Mouse (Mus musculus) yolk sac, embryonic 10.5 days (tissue): Measurements from ENCODE around the gene Fnbp1.

Experiments used
- DNase-seq: peaks from one replicate; pipeline ENCODE4 v3.0.0-alpha.2; 2017; ENCODE audit warnings: low spot score

The Fnbp1 gene

DNA sequence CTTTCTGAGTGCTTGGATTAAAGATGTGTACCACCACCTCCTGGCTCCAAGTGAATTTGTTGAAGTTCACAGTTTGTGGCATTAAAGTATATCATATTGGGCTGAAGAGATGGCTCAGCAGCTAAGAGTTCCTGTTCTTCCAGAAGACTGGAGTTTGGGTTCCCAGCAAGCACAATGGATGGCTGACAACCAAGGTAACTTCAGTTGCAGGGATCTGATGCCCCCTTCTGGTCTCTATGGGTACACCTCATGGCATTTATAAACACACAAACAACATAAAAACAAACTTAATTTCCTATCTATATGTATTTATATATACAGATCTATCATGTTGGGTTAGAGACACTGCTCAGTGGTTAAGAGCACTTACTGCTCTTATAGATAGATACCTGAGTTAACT is 9.0 kb upstream of the Fnbp1 start:
- no peak for DNase-seq

DNA sequence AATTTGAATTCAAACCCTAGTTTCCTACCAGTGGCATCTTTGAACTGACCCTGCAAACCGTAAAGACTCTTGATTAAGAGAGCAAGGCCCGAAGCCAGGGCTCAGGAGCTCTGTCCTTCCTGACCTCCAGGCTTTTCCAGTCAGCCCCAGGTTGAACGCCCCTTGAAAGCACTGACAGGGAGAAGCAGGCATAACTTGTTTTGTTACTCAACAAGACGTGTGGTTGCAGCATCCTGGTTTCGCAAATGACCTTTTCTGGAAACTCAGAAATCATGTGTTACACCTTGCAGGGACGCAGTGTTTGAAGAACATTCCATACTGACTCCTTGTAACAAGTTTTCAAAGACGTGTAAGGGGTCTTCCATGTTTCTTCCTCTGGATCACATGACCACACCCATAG is 5.2 kb upstream of the Fnbp1 start:
- no peak for DNase-seq

- DNase-seq: no peak
These were observed 3.1 kb upstream of the Fnbp1 start for GRCm38 (mm10) chr2:31144901-31145300.

GRCm38 (mm10) chr2:31143768-31144695 is 2.2 kb upstream of the Fnbp1 start:
- DNase-seq: no peak

- DNase-seq: no peak
These were observed 1.5 kb upstream of the Fnbp1 start for GRCm38 (mm10) chr2:31143326-31143725.

DNA sequence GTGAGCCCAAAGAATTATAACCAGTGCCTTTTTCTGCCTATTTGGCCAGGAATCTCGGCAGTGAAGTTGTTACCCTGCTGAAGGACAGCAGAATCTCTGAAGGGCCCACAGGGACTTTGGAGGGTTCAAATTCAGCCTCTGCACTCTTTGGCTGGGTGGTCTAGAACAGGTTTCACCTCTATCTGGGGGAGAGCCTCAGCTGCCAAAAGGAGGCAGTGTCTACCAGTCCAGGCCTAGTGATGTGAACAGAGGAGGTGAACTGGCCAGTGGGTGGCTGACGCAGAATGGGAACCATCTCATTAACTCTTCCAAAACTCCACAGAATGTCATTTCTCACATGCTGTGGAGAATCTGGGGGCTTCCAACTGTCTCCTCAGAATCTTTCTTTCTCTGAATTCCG is 697 bp upstream of the Fnbp1 start:
- DNase-seq: no peak

DNA sequence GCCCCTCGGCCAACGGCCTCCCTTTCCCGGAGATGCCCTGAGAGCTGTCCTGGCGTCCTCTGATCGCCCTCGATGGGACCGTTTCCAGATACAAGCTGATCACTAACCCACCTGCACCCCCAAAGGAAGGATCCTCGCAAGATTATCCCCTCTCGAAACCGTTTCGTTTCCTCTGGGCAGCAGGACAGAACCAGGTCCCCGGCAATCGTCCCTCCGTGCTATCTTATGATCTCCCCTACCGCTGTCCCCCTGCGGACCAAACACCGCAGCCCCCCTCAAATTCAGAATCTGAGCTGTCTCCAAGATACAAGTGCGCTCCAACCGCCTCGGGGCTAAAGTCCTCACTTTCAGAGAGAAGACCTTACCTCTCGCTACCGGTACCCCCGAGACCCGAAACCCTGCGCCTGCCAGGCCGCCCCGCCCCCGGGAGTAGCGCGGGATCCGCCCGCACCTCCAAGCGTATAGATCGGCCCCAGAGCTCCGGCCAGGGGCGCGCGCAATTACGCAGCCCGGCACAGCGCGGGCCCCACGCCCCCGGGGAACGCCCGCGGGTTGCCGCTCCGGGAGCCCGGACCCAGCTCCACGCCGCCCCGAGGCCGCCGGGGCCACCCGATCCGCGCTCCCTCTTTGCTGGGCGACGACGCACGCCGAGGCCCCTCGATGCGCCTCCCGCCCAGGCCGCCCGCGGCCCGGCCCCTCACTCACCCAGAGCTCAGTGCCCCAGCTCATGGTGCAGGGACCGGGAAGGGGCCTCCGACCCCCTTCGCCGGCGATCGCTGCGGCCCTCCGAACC is 538 bp downstream of the Fnbp1 start:
- DNase-seq: no peak

DNA sequence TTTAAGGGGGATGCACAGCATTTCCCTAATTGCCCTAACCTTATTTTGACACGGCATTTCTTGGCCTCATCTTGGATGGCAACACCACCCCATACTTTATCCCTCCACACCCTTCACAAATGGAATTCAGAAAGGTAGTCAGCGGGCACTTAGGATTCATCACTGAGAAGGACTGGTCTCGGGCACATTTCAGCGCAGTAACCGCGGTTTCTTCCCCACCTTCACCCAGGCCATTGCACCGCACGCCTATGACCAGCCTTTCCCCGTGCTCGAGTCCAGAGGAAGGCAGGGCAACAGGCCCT is 1.1 kb downstream of the Fnbp1 start:
- no peak for DNase-seq

- DNase-seq: no peak
These were observed 1.6 kb downstream of the Fnbp1 start for GRCm38 (mm10) chr2:31139991-31140771.

DNA sequence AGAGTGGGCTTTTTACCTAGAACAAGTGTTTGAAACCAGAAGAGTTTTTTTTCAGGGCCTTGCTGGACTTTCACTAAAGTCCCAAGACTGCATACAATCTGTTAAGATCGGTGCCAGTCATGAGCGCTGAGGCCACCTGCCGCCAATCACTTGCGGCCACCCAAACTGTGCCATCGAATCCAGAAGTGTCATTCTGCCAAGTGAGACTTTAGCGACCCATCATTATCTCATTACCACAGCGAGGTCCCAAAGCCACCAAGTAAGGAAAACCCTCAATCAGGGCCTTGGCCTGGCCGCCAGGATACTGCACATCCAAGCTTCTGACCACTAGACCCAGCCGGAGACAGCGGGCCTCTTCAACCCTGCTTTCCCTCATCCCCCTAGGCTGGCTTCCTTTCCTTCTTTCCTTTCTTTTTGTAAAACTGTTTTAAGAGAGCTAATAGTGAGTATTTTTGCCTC is 2.6 kb downstream of the Fnbp1 start:
- DNase-seq: no peak

DNA sequence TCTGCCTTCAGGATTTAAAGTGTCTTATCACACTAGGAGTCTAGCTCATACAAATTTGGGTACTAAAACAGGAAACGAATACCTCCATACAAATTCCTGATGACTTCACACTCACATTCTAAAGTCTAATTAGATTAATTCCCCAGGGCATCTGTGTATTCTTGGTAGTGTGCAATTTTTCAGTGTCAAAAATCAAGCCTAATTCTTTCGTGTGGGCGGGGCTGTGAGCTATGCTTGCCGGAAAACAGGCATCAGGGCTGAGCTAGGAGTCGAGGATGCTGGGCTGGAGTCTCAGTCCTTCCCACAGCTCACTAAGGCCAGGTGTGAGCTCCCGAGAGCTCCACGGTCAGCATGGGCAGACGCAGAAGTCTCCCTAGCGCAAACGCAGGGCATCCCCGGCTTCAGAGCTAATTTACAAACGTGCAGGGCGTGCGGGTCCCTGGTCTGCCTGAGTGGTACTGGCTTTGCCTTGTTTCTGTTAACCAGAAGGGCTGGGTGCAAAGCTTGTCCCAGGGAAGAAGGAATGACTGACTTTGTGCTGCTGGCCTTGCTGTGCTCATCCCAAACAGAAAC is 4.7 kb downstream of the Fnbp1 start:
- no peak for DNase-seq

- no peak for DNase-seq
These were observed 5.5 kb downstream of the Fnbp1 start for GRCm38 (mm10) chr2:31136338-31136737.

DNA sequence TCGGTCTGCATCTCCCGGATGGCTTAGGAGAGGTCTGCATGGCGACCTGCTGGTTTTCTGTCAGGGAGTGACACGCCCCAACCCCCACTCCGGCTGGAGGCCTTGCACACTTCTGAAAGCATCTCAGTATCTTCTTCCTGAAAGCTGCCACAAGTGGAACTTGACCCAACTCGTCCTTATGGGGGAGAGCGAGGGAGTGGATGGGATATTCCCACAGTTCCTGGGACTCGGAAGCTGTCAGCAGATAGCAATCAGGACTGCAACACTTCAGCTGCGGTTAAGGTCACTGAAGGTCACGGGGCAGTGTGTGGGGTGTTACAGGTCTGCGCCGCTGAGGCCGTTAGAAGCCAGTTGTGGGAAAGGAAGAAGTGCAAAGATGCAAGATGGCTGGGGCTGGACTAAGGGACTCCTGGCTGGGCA is 6.3 kb downstream of the Fnbp1 start:
- DNase-seq: peak; percentile 68

GRCm38 (mm10) chr2:31133981-31134380 is 7.8 kb downstream of the Fnbp1 start:
- no peak for DNase-seq

DNA sequence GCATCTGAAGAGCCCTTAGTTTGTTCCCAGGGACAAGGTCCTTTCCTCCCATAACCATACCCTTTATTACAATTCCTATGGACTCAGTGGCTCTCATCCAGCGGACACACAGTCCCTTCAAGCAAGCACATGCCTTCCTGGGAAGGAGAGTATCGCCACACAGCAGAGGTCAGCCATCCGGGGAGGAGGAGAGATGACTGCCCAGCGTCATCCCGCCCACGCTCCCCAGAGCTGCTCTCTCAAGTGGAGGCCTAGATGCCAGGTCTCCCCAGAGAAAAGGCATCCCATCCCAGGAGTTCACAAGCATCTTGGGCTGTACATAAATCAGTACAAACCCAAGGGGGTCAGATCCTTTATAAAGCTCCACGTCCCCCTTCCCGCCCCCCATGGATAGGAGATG is 9.1 kb downstream of the Fnbp1 start:
- no peak for DNase-seq

DNA sequence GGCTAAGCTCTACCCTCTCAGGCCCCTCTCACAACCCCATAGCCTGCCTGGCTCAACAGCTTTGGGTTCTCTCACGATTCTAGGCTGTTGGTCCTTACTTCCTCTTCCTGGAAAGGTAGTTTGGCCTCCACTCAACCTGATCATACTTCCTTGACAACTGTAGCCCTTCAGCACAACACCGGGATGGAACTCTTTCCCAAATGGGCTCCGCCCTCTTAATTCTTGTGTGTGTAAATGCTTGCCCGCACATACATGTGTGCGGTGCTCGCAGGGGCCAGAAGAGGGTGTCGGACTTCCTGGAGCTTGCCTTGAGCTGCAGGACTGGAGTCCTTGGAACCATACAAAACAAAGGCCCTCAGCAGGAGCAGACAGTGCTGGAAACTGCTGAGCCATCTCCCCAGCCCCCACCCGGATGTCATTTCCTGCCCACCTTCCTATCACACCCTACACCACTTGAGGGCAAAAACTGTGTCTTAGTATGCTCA is 11.0 kb downstream of the Fnbp1 start:
- no peak for DNase-seq

DNA sequence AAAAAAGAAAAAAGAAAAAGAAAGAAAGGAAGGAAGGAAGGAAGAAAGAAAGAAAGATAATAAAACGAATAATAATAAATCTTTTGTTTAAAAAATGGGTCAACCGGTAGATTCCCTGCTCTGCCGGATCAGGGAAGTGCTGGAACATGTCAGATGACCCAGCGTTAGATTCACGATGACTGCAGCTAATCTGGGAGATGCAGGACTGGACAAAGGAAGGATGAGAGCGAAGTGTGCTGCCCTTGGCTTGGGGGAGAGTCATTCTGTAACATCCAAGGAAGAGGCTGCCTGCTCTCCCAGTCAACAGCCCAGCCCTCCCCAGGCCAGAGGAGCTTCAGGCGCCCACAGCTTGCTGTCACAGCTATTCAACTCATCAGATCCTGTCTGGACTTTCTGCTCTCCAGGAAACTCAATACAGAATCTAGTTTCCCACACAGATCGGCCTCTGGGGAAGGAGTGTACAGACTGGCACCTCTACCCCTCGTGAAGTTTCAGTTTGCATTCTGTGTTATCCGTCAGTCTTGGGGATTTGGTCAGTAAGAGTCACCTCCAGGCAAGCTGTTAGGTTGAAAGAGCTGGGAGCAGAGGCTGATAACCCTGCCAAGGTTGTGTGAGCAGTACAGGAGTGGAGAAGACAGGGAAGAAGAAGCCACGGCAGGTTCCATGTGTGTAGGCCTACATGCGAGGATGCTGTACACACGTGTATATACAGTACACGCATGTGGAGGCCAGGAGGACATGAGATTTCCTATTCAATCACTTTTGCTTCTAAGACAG is 11.9 kb downstream of the Fnbp1 start:
- no peak for DNase-seq

DNA sequence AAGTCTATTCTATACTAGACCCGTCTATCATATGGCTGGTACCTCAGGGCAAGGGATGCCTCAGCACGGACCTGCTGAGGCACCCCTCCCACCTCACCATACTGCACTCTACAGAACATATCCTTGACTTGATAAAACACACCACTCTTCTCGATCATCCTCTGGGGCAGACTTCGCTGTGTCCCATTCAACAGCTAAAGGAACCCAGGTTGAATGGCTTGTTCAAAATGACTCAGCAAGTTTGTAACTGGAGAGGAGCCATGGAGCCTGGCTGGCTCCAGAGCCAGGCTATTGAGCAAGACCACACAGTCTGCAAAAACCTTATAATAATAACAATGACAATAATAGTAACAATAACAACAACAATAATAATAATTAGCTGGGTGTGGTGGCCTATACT is 13.9 kb downstream of the Fnbp1 start:
- DNase-seq: no peak

DNA sequence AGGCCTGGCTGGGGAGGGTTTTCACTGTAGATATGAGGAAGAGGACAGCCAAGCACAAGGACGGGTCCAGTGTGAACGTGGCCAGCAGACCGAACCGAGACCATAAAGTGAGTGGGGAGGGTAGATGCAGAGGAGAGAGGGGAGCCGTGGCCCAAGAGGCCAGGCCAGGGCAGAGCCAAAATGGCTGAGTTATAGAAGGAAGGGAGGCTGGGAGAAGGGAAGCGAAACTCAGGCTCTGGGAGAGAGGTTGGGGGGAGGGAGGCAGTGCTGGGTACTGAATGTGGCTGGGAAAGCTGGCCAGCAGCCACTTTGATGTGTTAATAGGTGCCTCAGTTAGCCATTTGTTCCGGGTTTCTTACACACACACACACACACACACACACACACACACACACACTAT is 14.6 kb downstream of the Fnbp1 start:
- no peak for DNase-seq

DNA sequence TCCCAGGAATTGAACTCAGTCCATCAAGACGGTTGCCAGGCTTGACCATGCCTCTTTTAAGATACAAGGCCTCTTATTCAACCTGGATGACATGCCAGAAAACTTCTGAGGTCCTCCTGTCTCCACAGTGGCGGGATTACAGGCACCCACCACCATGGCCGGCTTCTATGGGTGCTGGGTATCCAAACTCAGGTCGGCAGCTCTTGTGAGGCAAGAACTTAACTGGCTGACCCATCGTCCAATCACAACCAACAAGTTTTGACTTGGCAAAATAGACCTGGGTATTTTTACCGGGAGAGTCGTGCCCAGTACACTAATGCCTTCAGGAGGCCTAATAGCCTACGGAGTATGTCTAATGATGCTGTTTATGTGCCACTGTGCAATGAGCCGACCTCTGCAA is 15.8 kb downstream of the Fnbp1 start:
- no peak for DNase-seq

- no peak for DNase-seq
These were observed 16.7 kb downstream of the Fnbp1 start for GRCm38 (mm10) chr2:31125156-31125555.
